Mouse (Mus musculus) cerebellum, adult 2 months (tissue): ENCODE measurements at regions not wholly inside any gene's neighbourhood (a gene's known extent, or its start where the extent isn't known, plus 50 kb on each side); places are given as distances from the start of the nearest gene placed in this dataset.

Source experiments
- CTCF ChIP-seq: fragments of 200-500 bp; IDR thresholded peaks from 2 replicates; pipeline ENCODE4 v1.5.1; 2011; ENCODE audit warnings: low read depth, mild to moderate bottlenecking, control low read depth, low read length, moderate library complexity, borderline replicate concordance; ENCODE audit not compliant: insufficient read depth
- POLR2A ChIP-seq: fragments of 200-500 bp; IDR thresholded peaks from 2 replicates; pipeline ENCODE4 v1.6.1; 2011; ENCODE audit warnings: low read length, control low read depth, borderline replicate concordance; ENCODE audit not compliant: insufficient read depth

DNA sequence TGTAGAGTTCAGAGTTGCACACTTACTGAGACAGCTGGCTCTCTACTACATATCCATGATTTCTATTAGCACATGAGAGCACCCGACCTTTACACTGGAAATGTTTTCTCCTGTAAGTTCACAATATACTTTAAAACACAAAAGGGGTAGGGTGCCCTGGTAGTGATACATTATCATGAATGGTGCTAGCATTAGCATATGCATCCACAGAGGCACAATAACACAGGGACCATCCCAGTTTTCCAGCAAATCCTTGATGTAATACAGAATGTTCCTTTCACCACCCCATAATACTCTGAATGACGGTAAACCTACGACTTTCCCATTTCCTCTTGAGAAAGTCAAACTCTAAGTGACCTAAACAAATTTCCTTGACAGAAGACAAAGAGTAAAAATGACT, 548.3 kb upstream of the Jmjd1c start:
- no peak for TF ChIP-seq POLR2A
- TF ChIP-seq CTCF = no peak
